Mouse (Mus musculus): ENCODE results near the gene Gid8.

DNA sequence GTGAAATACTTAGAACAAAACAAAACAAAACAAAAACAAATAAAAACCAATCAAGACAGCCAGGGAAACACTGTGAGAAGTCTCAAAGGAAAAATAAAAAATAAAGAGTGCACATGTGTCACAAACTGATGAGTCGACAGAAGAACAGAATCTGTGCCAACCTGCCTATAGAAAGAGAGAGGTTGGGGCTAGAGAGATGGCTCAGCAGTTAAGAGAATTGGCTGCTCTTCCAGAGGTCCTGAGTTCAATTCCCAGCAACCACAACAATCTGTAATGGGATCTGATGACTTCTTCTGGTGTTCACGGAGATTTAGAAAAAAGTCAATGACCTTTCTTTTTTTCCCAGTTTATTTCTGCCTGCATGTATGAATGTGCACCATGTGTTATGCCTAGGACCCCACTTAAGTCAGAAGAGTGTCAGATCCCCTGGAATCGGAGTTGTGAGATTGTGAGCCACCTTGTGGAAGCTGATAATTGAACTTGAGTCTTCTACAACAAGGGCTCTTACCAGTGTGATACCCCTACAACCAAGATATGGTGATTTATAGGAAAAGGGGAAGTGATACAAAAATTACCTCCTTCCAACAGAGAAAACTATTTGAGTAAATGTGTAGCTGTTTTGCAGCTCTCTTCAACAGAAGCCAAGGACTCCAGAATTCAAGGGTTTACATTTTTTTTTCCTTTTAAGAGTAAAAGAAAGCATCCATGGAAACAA lies 6.1 kb upstream of the Gid8 start:
- no peak for TF ChIP-seq CTCF (IDR thresholded peaks at IDR 0.05; ENCODE audit: borderline replicate concordance, extremely low read depth, insufficient read depth, insufficient read length)
- no peak for TF ChIP-seq POLR2A (IDR thresholded peaks at IDR 0.05; ENCODE audit: borderline replicate concordance, extremely low read depth, insufficient read depth, insufficient read length, poor library complexity, severe bottlenecking)

Measured in brain, embryonic 14.5 days (tissue).